In genomic region chr4:46689397-46690022, GRCm38 (mm10) we compare ENCODE assay signal across 9 mouse cellular contexts. TPM values are rescaled to one million over a fixed set of nuclear protein-coding genes. Genes with fewer than 3 reads are reported as not detected.
DNase-seq lines count a peak whose midpoint lies in the region; ATAC-seq and TF ChIP-seq lines count a peak whose summit lies in the region.
"Had no signal": no experiment of that assay in that cellular context is flagged by ENCODE, and none has a peak within 500 bp of the region (broad histone marks: within the 10 kb centered on the region; RNA-seq: fewer than 3 reads in every experiment).

No protein-coding gene starts in this region.

- no peaks in the 10 kb centered on the region for H3K9me3 ChIP-seq in intestine, postnatal 0 days (ENCODE audit: control insufficient read depth)
- no peaks in the 10 kb centered on the region for H3K9me3 ChIP-seq in midbrain, embryonic 13.5 days

- H3K4me3 ChIP-seq in intestine, postnatal 0 days (ENCODE audit: low read depth, low read length): no peak overlapping the region
- no peak overlapping the region for H3K4me3 ChIP-seq in midbrain, embryonic 13.5 days (replicated peaks)
- H3K4me3 ChIP-seq in small intestine, adult 2 months (ENCODE audit: low read depth, low read length): no peak overlapping the region

- 43% methylated on average over 15 of the region's 15 CpGs for WGBS in intestine, postnatal 0 days
- 47% methylated on average over 15 of the region's 15 CpGs for WGBS in midbrain, embryonic 13.5 days
- 43% methylated on average over 15 of the region's 15 CpGs for WGBS in small intestine, adult 2 months

- peak; percentile 66 to 75 for DNase-seq in adrenal gland, adult 18-20 months (ENCODE audit: low spot score in 2 of 2)
- DNase-seq in cerebellum, postnatal 4 days (ENCODE audit: low spot score in 2 of 2): peak; percentile 74 to 87
- DNase-seq in gastrocnemius, postnatal 10 days: peak; percentile 71
- DNase-seq in left cerebral cortex, postnatal 25 days (ENCODE audit: low spot score in 2 of 2): peak; percentile 82 to 87

- peaks cover 3% of the 10 kb centered on the region for H3K27me3 ChIP-seq in intestine, postnatal 0 days (replicated peaks; ENCODE audit: control insufficient read depth, insufficient read depth, low read length)
- H3K27me3 ChIP-seq in midbrain, embryonic 13.5 days: no peaks in the 10 kb centered on the region
- H3K27me3 ChIP-seq in small intestine, adult 2 months (ENCODE audit: control insufficient read depth, insufficient read depth, low read length): no peaks in the 10 kb centered on the region

- ATAC-seq in intestine, postnatal 0 days: peak; percentile 8; the same call in 1 of the 2 replicates
- peak; percentile 85 for ATAC-seq in midbrain, embryonic 13.5 days
- no peak for ATAC-seq in activated CD4-positive, CD25-positive, alpha-beta regulatory T cell, adult 4 months

- H3K36me3 ChIP-seq in intestine, postnatal 0 days (ENCODE audit: control insufficient read depth, insufficient read depth): no peaks in the 10 kb centered on the region
- H3K36me3 ChIP-seq in midbrain, embryonic 13.5 days: no peaks in the 10 kb centered on the region
- no peaks in the 10 kb centered on the region for H3K36me3 ChIP-seq in small intestine, adult 2 months (ENCODE audit: control insufficient read depth, insufficient read depth, low read length)

- H3K4me2 ChIP-seq in intestine, postnatal 0 days (replicated peaks; ENCODE audit: low read depth): no peak overlapping the region
- no peak overlapping the region for H3K4me2 ChIP-seq in midbrain, embryonic 13.5 days (replicated peaks)

- no peak for TF ChIP-seq POLR2A in small intestine, adult 2 months (IDR thresholded peaks at IDR 0.05; ENCODE audit: low read depth, low read length)

- TF ChIP-seq CTCF in intestine, postnatal 0 days (IDR thresholded peaks at IDR 0.05; ENCODE audit: low read depth): peak; percentile 100
- TF ChIP-seq CTCF in small intestine, adult 2 months (IDR thresholded peaks at IDR 0.05; ENCODE audit: extremely low read depth, insufficient read length, insufficient replicate concordance, low read depth, low read length): peak; percentile 91; the same call in 1 of the 2 replicates

- H3K27ac ChIP-seq in intestine, postnatal 0 days (ENCODE audit: low read depth, low read length): no peak overlapping the region
- no peak overlapping the region for H3K27ac ChIP-seq in midbrain, embryonic 13.5 days
- no peak overlapping the region for H3K27ac ChIP-seq in small intestine, adult 2 months (ENCODE audit: insufficient read depth, low read depth, low read length)
- H3K27ac ChIP-seq: macrophage had no signal

- intact Hi-C loops in left cerebral cortex, postnatal 25 days (cut with DNase I): loop anchor here (1.0 kb wide), 2 partner anchors 331 to 348 kb away; no protein-coding TSS in a partner anchor

- H3K4me1 ChIP-seq in intestine, postnatal 0 days (replicated peaks; ENCODE audit: control insufficient read depth, insufficient read depth, low read length): no peaks in the 10 kb centered on the region
- no peaks in the 10 kb centered on the region for H3K4me1 ChIP-seq in midbrain, embryonic 13.5 days (replicated peaks)
- no peaks in the 10 kb centered on the region for H3K4me1 ChIP-seq in small intestine, adult 2 months (ENCODE audit: control insufficient read depth, insufficient read depth, insufficient read length, low read length)

- H3K9ac ChIP-seq in intestine, postnatal 0 days (ENCODE audit: low read depth, low read length): no peak overlapping the region
- H3K9ac ChIP-seq in midbrain, embryonic 13.5 days (replicated peaks): no peak overlapping the region

RNA-seq across cellular contexts. Expression of gene Tbc1d2, which starts 39.5 kb away (rescaled TPM):
- total RNA-seq in adrenal gland, adult 18-20 months (2021): 1 to 10 TPM; 1.4 to 3.3 TPM
- 1 to 10 TPM; 1.6 to 1.8 TPM for total RNA-seq in gastrocnemius, postnatal 10 days (2021)
- polyA plus RNA-seq in intestine, postnatal 0 days (2015; fragmentation: Nextera tagmentation; extraction: Ambion mirVana): 5.1 and 5.2 TPM in 2 replicates
- total RNA-seq in left cerebral cortex, postnatal 25 days (2021): 1 to 10 TPM; 2.6 to 3.3 TPM
- polyA plus RNA-seq in midbrain, embryonic 13.5 days (2015; fragmentation: Nextera tagmentation; extraction: Ambion mirVana): 0.54 and 0.55 TPM in 2 replicates
- 3.7 and 6.8 TPM in 2 replicates for polyA plus RNA-seq in small intestine, adult 2 months (2012; rRNA removed)
- polyA plus RNA-seq in activated CD4-positive, CD25-positive, alpha-beta regulatory T cell, adult 4 months (2017; shearing (Covaris generic)): under 1 TPM; 0.31 to 0.67 TPM
